Mouse (Mus musculus): ENCODE data around the gene Col19a1. TPM values are rescaled to one million over a fixed set of nuclear protein-coding genes. Genes with fewer than 3 reads are reported as not detected.

The Col19a1 gene
- polyA plus RNA-seq, 1 experiment from 2014 or later = 3.3 TPM

- ATAC-seq = peak; percentile 76
- no peak overlapping the region for H3K9ac ChIP-seq (replicated peaks; ENCODE audit: low read depth, low read length)
- H3K4me3 ChIP-seq (replicated peaks; ENCODE audit: low read length) = no peak overlapping the region
- 41% methylated on average over 8 of the region's 8 CpGs for WGBS
- H3K9me3 ChIP-seq (ENCODE audit: control insufficient read depth, low read length) = no peaks in the 10 kb centered on the region
- H3K4me1 ChIP-seq (replicated peaks; ENCODE audit: control insufficient read depth, insufficient read depth, low read length) = 0 out of 2 replicates have a peak, but pooled peaks cover 2% of the 10 kb centered on the region
- H3K27me3 ChIP-seq (replicated peaks; ENCODE audit: control insufficient read depth, insufficient read depth, low read length) = no peaks in the 10 kb centered on the region
- no peak overlapping the region for H3K4me2 ChIP-seq (ENCODE audit: low read length)
- H3K27ac ChIP-seq (ENCODE audit: low read length) = no peak overlapping the region
- H3K36me3 ChIP-seq (ENCODE audit: control insufficient read depth, insufficient read depth) = no peaks in the 10 kb centered on the region
Measured at GRCm38 (mm10) chr1:24378125-24378821, 209.0 kb downstream of the Col19a1 start.

GRCm38 (mm10) chr1:24374902-24375301, 212.4 kb downstream of the Col19a1 start:
- no peaks in the 10 kb centered on the region for H3K36me3 ChIP-seq (ENCODE audit: control insufficient read depth, insufficient read depth)
- no peak overlapping the region for H3K27ac ChIP-seq (ENCODE audit: low read length)
- H3K4me1 ChIP-seq (replicated peaks; ENCODE audit: control insufficient read depth, insufficient read depth, low read length) = 0 out of 2 replicates have a peak, but pooled peaks cover 2% of the 10 kb centered on the region
- no peaks in the 10 kb centered on the region for H3K27me3 ChIP-seq (replicated peaks; ENCODE audit: control insufficient read depth, insufficient read depth, low read length)
- H3K9me3 ChIP-seq (ENCODE audit: control insufficient read depth, low read length) = no peaks in the 10 kb centered on the region
- H3K9ac ChIP-seq (replicated peaks; ENCODE audit: low read depth, low read length) = no peak overlapping the region
- WGBS = 14% methylated on average over 2 of the region's 2 CpGs
- ATAC-seq = no peak
- H3K4me3 ChIP-seq (replicated peaks; ENCODE audit: low read length) = no peak overlapping the region
- H3K4me2 ChIP-seq (ENCODE audit: low read length) = no peak overlapping the region

GRCm38 (mm10) chr1:24373671-24374070, 213.6 kb downstream of the Col19a1 start:
- no peaks in the 10 kb centered on the region for H3K4me1 ChIP-seq (replicated peaks; ENCODE audit: control insufficient read depth, insufficient read depth, low read length)
- H3K36me3 ChIP-seq (ENCODE audit: control insufficient read depth, insufficient read depth) = no peaks in the 10 kb centered on the region
- H3K9ac ChIP-seq (replicated peaks; ENCODE audit: low read depth, low read length) = no peak overlapping the region
- H3K27ac ChIP-seq (ENCODE audit: low read length) = no peak overlapping the region
- no peaks in the 10 kb centered on the region for H3K9me3 ChIP-seq (ENCODE audit: control insufficient read depth, low read length)
- 87% methylated on average over 3 of the region's 3 CpGs for WGBS
- H3K4me2 ChIP-seq (ENCODE audit: low read length) = no peak overlapping the region
- no peak for ATAC-seq
- no peak overlapping the region for H3K4me3 ChIP-seq (replicated peaks; ENCODE audit: low read length)
- no peaks in the 10 kb centered on the region for H3K27me3 ChIP-seq (replicated peaks; ENCODE audit: control insufficient read depth, insufficient read depth, low read length)

- H3K4me1 ChIP-seq (replicated peaks; ENCODE audit: control insufficient read depth, insufficient read depth, low read length) = no peaks in the 10 kb centered on the region; the same call in 1 of the 2 replicates
- H3K9ac ChIP-seq (replicated peaks; ENCODE audit: low read depth, low read length) = no peak overlapping the region
- no peaks in the 10 kb centered on the region for H3K36me3 ChIP-seq (ENCODE audit: control insufficient read depth, insufficient read depth)
- no peak overlapping the region for H3K4me2 ChIP-seq (ENCODE audit: low read length)
- H3K27ac ChIP-seq (ENCODE audit: low read length) = no peak overlapping the region
- 0 out of 2 replicates have a peak, but pooled peaks have one; percentile 33 for ATAC-seq
- 87% methylated on average over 4 of the region's 4 CpGs for WGBS
- H3K27me3 ChIP-seq (replicated peaks; ENCODE audit: control insufficient read depth, insufficient read depth, low read length) = no peaks in the 10 kb centered on the region
- H3K9me3 ChIP-seq (ENCODE audit: control insufficient read depth, low read length) = no peaks in the 10 kb centered on the region
- no peak overlapping the region for H3K4me3 ChIP-seq (replicated peaks; ENCODE audit: low read length)
Measured at GRCm38 (mm10) chr1:24372471-24373258, 214.6 kb downstream of the Col19a1 start.

GRCm38 (mm10) chr1:24367570-24368517, 219.4 kb downstream of the Col19a1 start:
- Histone ChIP-seq H3K27me3 (replicated peaks; ENCODE audit: control insufficient read depth, insufficient read depth, low read length) (no peaks in the 10 kb centered on the region), H3K9me3 (ENCODE audit: control insufficient read depth, low read length) (no peaks in the 10 kb centered on the region), H3K4me3 (replicated peaks; ENCODE audit: low read length) (no peak overlapping the region), H3K9ac (replicated peaks; ENCODE audit: low read depth, low read length) (no peak overlapping the region), H3K4me2 (ENCODE audit: low read length) (peak overlapping the region; percentile 40), H3K27ac (ENCODE audit: low read length) (no peak overlapping the region), H3K36me3 (ENCODE audit: control insufficient read depth, insufficient read depth) (no peaks in the 10 kb centered on the region), H3K4me1 (replicated peaks; ENCODE audit: control insufficient read depth, insufficient read depth, low read length) (no peaks in the 10 kb centered on the region; the same call in 1 of the 2 replicates)
- WGBS = 45% methylated on average over 19 of the region's 19 CpGs
- ATAC-seq = no peak; the same call in 1 of the 2 replicates

GRCm38 (mm10) chr1:24364775-24365174, 222.5 kb downstream of the Col19a1 start:
- no peak overlapping the region for H3K27ac ChIP-seq (ENCODE audit: low read length)
- ATAC-seq = no peak
- H3K4me2 ChIP-seq (ENCODE audit: low read length) = no peak overlapping the region
- no peaks in the 10 kb centered on the region for H3K27me3 ChIP-seq (replicated peaks; ENCODE audit: control insufficient read depth, insufficient read depth, low read length)
- peaks cover 7% of the 10 kb centered on the region; the same call in 1 of the 2 replicates for H3K4me1 ChIP-seq (replicated peaks; ENCODE audit: control insufficient read depth, insufficient read depth, low read length)
- H3K4me3 ChIP-seq (replicated peaks; ENCODE audit: low read length) = no peak overlapping the region
- H3K9me3 ChIP-seq (ENCODE audit: control insufficient read depth, low read length) = no peaks in the 10 kb centered on the region
- WGBS = 89% methylated on average over 7 of the region's 7 CpGs
- no peaks in the 10 kb centered on the region for H3K36me3 ChIP-seq (ENCODE audit: control insufficient read depth, insufficient read depth)
- H3K9ac ChIP-seq (replicated peaks; ENCODE audit: low read depth, low read length) = no peak overlapping the region

GRCm38 (mm10) chr1:24361990-24362635, 225.2 kb downstream of the Col19a1 start:
- Histone ChIP-seq H3K4me1 (replicated peaks; ENCODE audit: control insufficient read depth, insufficient read depth, low read length) (peaks cover 7% of the 10 kb centered on the region; the same call in 1 of the 2 replicates), H3K36me3 (ENCODE audit: control insufficient read depth, insufficient read depth) (no peaks in the 10 kb centered on the region), H3K27me3 (replicated peaks; ENCODE audit: control insufficient read depth, insufficient read depth, low read length) (no peaks in the 10 kb centered on the region), H3K27ac (ENCODE audit: low read length) (no peak overlapping the region), H3K9ac (replicated peaks; ENCODE audit: low read depth, low read length) (no peak overlapping the region), H3K9me3 (ENCODE audit: control insufficient read depth, low read length) (no peaks in the 10 kb centered on the region), H3K4me3 (replicated peaks; ENCODE audit: low read length) (no peak overlapping the region), H3K4me2 (ENCODE audit: low read length) (peak overlapping the region; percentile 13; the same call in 1 of the 2 replicates)
- WGBS = 55% methylated on average over 13 of the region's 13 CpGs
- ATAC-seq = peak; percentile 90

GRCm38 (mm10) chr1:24349462-24350217, 237.6 kb downstream of the Col19a1 start:
- Histone ChIP-seq H3K4me1 (replicated peaks; ENCODE audit: control insufficient read depth, insufficient read depth, low read length) (no peaks in the 10 kb centered on the region), H3K9me3 (ENCODE audit: control insufficient read depth, low read length) (no peaks in the 10 kb centered on the region), H3K36me3 (ENCODE audit: control insufficient read depth, insufficient read depth) (no peaks in the 10 kb centered on the region), H3K27ac (ENCODE audit: low read length) (no peak overlapping the region), H3K4me2 (ENCODE audit: low read length) (no peak overlapping the region), H3K4me3 (replicated peaks; ENCODE audit: low read length) (no peak overlapping the region), H3K9ac (replicated peaks; ENCODE audit: low read depth, low read length) (no peak overlapping the region), H3K27me3 (replicated peaks; ENCODE audit: control insufficient read depth, insufficient read depth, low read length) (no peaks in the 10 kb centered on the region)
- WGBS = 80% methylated on average over 13 of the region's 13 CpGs
- ATAC-seq = no peak
